Mouse (Mus musculus) T-helper 17 cell (primary cell): ENCODE data around the gene Rasgrp3.

ENCODE experiments used
- in situ Hi-C, 2 experiments: fragments of 300-600 bp; cut with MboI, MseI; formaldehyde crosslinking; loops; 1 replicate in 1 of 2; 2 replicates in 1 of 2; pipeline ENCODE4 v1.15.1; 2025; ENCODE audit warnings: high pct_unique_total_duplicates in 2 of 2

Rasgrp3 gene

GRCm38 (mm10) chr17:75480379-75480778 lies 44.7 kb downstream of the Rasgrp3 start:
- in situ Hi-C loops: no loop called here

GRCm38 (mm10) chr17:75486205-75486604 lies 50.5 kb downstream of the Rasgrp3 start:
- in situ Hi-C loops: no loop called here

DNA sequence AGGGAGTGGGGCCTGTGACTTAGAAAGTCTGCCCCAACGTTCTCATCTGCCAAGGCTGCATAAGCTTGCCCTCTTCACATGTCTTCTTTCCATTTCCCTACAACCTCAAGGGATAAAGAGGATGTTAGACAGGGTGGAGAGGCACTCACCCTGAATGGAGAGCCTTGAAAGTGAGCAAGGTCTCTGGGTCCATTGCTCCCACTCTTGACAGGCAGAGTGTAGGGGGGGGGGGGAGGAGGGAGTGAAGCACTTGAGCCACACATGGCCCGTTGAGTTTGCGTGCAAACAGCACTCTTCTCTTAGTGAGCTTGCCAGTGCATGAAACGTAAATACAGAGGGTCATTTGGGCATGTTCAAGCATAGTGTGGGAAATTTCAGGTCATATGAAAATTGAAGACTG lies 59.5 kb downstream of the Rasgrp3 start:
- in situ Hi-C loops: no loop called here

- in situ Hi-C loops: no loop called here
Measured at GRCm38 (mm10) chr17:75498241-75498651, 62.5 kb downstream of the Rasgrp3 start.

DNA sequence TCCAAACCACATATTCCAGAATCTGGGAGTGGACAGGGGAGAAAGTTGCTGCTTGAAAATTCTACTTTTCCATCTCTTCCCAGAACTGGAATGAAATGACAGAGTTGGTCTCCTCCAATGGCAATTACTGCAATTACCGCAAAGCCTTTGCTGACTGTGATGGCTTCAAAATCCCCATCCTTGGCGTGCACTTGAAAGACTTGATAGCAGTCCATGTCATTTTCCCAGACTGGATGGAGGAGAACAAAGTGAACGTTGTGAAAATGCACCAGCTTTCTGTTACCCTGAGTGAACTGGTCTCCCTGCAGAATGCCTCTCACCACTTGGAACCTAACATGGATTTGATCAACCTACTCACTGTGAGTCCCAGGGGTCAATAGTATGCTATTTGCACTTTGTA lies 67.3 kb downstream of the Rasgrp3 start:
- in situ Hi-C loops: no loop called here

GRCm38 (mm10) chr17:75505053-75505452 lies 69.4 kb downstream of the Rasgrp3 start:
- in situ Hi-C loops: no loop called here

DNA sequence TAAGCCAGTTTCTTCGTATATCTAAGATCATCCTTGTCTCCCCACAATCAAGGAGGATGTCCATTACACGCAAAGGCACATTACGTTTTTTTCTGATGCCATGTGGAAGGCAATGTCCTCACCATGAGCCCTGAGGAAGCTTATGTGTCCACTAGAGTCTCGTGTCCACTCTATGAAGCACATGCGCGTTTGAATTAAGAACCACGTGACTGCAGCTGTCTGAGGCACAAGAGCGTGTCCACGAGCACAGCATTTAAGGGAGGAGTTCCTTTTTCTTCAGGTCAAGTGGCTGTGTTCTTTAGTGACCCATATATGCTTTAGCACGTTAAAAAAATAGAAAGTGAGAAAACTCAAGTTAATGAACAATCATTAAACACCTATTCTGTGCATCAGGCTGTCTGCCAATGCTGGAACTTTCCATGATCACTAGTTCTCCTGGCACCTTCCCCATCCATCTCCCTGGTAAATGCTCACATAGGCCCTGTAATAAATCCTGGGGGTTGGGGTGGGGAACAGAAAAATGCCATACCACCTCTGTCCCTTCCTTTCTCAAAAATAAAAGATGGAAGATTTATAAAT lies 70.5 kb downstream of the Rasgrp3 start:
- in situ Hi-C loops: no loop called here

- in situ Hi-C loops: no loop called here
Measured at GRCm38 (mm10) chr17:75506708-75507641, 71.3 kb downstream of the Rasgrp3 start.

GRCm38 (mm10) chr17:75509257-75509656 lies 73.6 kb downstream of the Rasgrp3 start:
- in situ Hi-C loops: no loop called here

GRCm38 (mm10) chr17:75516591-75516990 lies 80.9 kb downstream of the Rasgrp3 start:
- in situ Hi-C loops: loop anchor here in 1 of 2 experiments (10.0 kb wide), 1 partner anchor 632 kb away; no protein-coding TSS in a partner anchor

GRCm38 (mm10) chr17:75518181-75518901 lies 82.6 kb downstream of the Rasgrp3 start:
- in situ Hi-C loops: loop anchor here in 1 of 2 experiments (10.0 kb wide), 1 partner anchor 634 kb away; no protein-coding TSS in a partner anchor

- in situ Hi-C loops: loop anchor here in 1 of 2 experiments (10.0 kb wide), 1 partner anchor 635 kb away; no protein-coding TSS in a partner anchor
Measured at GRCm38 (mm10) chr17:75519239-75519900, 83.7 kb downstream of the Rasgrp3 start.

DNA sequence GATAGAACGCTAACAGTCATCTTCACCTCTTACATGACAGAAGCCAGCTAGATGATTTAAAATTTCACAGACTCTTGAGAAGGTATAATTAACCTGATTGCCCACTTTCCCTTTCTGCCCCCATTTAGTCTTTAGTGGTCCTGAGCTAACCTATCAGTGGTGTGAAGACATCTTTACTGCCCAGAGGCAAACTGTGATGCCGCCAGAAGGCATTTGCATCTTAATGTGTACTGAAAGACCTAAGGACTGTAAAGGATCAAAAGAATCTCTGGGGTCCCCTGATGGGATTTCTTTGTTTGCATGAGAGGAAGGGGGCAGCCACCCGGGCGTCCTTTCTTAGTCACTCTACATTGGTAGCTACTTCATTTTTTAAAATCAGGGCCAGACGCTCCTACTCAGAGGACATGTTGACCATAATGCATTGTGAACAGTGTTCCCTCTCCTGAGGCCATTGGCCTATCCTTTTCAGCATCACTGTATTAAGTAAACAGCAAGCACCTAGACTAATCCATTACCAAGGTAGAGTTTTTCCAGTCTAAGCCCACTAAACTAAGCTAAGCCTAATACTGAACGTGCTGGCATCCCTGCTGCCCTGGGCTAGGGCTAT lies 85.6 kb downstream of the Rasgrp3 start:
- in situ Hi-C loops: no loop called here

GRCm38 (mm10) chr17:75522347-75523065 lies 86.8 kb downstream of the Rasgrp3 start:
- in situ Hi-C loops: no loop called here

GRCm38 (mm10) chr17:75523812-75524211 lies 88.1 kb downstream of the Rasgrp3 start:
- in situ Hi-C loops: no loop called here

DNA sequence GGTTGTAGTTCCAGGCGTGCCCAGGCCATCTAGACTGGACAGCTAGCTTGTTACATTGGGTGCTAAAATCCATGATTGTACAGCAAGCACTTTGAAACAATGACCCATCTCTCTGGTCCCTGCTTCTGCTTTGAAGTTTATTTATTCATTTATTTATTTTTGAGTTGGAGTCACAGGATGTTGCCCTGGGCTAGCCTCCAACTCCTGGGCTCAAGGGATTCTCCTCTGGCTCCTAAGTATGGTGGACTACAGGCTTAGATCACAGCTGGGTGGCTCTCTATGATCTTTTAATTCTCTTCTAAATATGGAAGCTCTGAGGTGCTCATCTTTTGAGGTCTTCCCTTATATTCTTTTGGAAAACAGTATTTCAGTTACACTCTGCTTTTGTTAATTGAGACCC lies 90.7 kb downstream of the Rasgrp3 start:
- in situ Hi-C loops: loop anchor here (25.0 kb wide), 3 partner anchors 714 to 814 kb away; partner anchors contain the start of gene Ttc27 (in 1 of the 2)

DNA sequence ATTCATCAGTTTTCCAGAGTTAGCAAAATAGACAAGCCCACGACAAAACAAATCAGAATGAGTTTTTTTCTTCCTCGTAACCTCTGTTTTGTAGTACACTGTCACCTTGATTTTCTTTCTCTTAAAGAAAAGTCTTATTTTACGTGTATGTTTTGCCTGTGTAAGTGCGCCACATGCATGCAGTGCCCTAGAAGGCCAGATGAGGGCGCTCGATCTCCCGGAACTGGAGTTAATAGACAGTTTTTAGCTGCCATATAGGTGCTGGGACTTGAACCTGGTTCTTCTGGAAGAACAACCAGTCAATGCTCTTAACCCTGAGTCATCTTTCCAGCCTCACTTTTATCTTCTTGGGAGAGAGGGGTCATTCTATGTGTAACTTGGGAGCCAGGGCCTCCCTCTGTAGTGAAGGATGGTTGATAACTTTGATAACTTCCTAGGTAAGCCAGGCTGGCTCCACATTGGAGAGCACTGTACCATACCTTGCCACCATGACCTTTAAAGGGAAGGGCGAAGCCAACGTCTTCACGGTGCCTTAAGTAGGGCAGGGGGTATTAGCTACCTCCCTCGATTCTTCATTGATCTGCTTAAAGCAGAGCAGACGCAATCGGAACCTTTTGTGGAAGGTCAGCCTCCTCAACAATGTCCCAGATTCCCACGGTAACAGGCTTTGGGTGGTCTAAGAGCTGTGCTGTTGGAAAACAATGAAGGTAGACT lies 93.7 kb downstream of the Rasgrp3 start:
- in situ Hi-C loops: loop anchor here (25.0 kb wide), 3 partner anchors 717 to 817 kb away; partner anchors contain the start of gene Ttc27 (in 1 of the 2)

DNA sequence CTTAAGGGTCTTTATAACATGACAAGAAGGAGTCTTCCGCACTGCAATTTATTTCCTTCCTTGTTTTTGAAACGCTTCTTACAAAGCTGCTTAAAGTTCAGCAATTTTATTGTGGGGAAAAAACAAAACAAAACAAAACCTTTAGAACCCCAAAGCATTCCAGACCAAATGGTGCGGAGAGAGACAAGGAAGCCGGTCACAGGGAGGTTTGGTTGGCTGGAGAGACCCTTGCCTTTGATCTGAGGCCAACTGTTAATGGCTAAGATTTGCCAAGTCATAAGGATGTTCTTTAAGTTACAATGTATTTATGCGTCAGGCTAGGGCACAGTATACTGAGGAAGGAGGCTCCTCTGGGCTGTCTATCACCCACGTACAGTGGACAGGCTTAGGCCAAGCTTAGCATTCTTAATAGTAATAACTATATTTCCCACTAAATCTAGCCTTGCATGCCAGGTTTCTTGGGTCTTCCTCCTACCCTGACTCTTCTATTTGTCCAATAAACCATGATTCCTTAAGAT lies 96.8 kb downstream of the Rasgrp3 start:
- in situ Hi-C loops: loop anchor here (25.0 kb wide), 3 partner anchors 720 to 820 kb away; partner anchors contain the start of gene Ttc27 (in 1 of the 2)
